ENCODE assay signal across 22 mouse cellular contexts in genomic region chr1:61685921-61686320, GRCm38 (mm10). TPM values are rescaled to one million over a fixed set of nuclear protein-coding genes. Genes with fewer than 3 reads are reported as not detected.
DNase-seq lines count a peak whose midpoint lies in the region; ATAC-seq lines count a peak whose summit lies in the region.
"Had no signal": no experiment of that assay in that cellular context is flagged by ENCODE, and none has a peak within 500 bp of the region (broad histone marks: within the 10 kb centered on the region; RNA-seq: fewer than 3 reads in every experiment).

No protein-coding gene starts in this region.

- H3K4me1 ChIP-seq in hindbrain, embryonic 11.5 days (replicated peaks; ENCODE audit: control insufficient read depth, insufficient read depth, low read length) = no peaks in the 10 kb centered on the region; the same call in 1 of the 2 replicates
- no peaks in the 10 kb centered on the region for H3K4me1 ChIP-seq in hindbrain, embryonic 16.5 days (ENCODE audit: control insufficient read depth, insufficient read depth, low read depth, low read length)
- H3K4me1 ChIP-seq: embryonic facial prominence, embryonic 15.5 days had no signal

- 41% methylated on average over 1 of the region's 1 CpGs for WGBS in hindbrain, embryonic 11.5 days
- 64% methylated on average over 1 of the region's 1 CpGs for WGBS in hindbrain, embryonic 16.5 days

- 0 out of 2 replicates have a peak, but pooled peaks have one; percentile 57 for ATAC-seq in hindbrain, embryonic 11.5 days (ENCODE audit: low FRiP score)
- no peak for ATAC-seq in hindbrain, embryonic 16.5 days
- ATAC-seq: inflammation-experienced regulatory T-cells, adult 6 months had no signal

- DNase-seq in hindbrain, embryonic 11.5 days (ENCODE audit: low spot score) = peak; percentile 18
- peak; percentile 65 for DNase-seq in embryo, embryonic 10 days (ENCODE audit: low spot score)
- peak; percentile 58 for DNase-seq in mesoderm, embryonic 11.5 days (ENCODE audit: low read depth, low spot score)
- DNase-seq in spleen, adult 12 weeks (ENCODE audit: low spot score) = no peak
- DNase-seq in thymus, postnatal 36 days = no peak
- no peak for DNase-seq in urinary bladder, postnatal 14 days (ENCODE audit: low spot score)
- DNase-seq: adrenal gland, postnatal 10 days; cerebellum, adult 11 months; cerebellum, adult 8-10 months; cerebellum, postnatal 14 days; gastrocnemius, postnatal 10 days; heart, adult 18-20 months; heart, postnatal 10 days; heart, postnatal 4 days had no signal

- H3K4me2 ChIP-seq in hindbrain, embryonic 11.5 days (replicated peaks; ENCODE audit: low read depth, low read length) = no peak overlapping the region
- H3K4me2 ChIP-seq in hindbrain, embryonic 16.5 days (ENCODE audit: low read length) = no peak overlapping the region
- H3K4me2 ChIP-seq: embryonic facial prominence, embryonic 15.5 days; hindbrain, embryonic 14.5 days had no signal

- H3K4me3 ChIP-seq in hindbrain, embryonic 11.5 days (ENCODE audit: low read depth, low read length) = no peak overlapping the region
- H3K4me3 ChIP-seq in hindbrain, embryonic 16.5 days (ENCODE audit: low read length) = no peak overlapping the region
- H3K4me3 ChIP-seq: embryonic facial prominence, embryonic 15.5 days; erythroblast, embryonic 14.5 days; forebrain, embryonic 10.5 days; heart, embryonic 10.5 days had no signal

- no peaks in the 10 kb centered on the region for H3K27me3 ChIP-seq in hindbrain, embryonic 11.5 days (ENCODE audit: control insufficient read depth, insufficient read depth, low read length)
- H3K27me3 ChIP-seq in hindbrain, embryonic 16.5 days (replicated peaks; ENCODE audit: control insufficient read depth, insufficient read depth, low read length) = no peaks in the 10 kb centered on the region
- H3K27me3 ChIP-seq: CH12.LX; embryonic facial prominence, embryonic 15.5 days had no signal

- H3K9me3 ChIP-seq in hindbrain, embryonic 11.5 days (ENCODE audit: control insufficient read depth, low read length) = no peaks in the 10 kb centered on the region
- H3K9me3 ChIP-seq in hindbrain, embryonic 16.5 days (ENCODE audit: control insufficient read depth, low read length) = no peaks in the 10 kb centered on the region
- H3K9me3 ChIP-seq: embryonic facial prominence, embryonic 15.5 days; forebrain, embryonic 10.5 days; heart, embryonic 10.5 days had no signal

- no peak overlapping the region for H3K9ac ChIP-seq in hindbrain, embryonic 11.5 days (ENCODE audit: low read depth, low read length)
- no peak overlapping the region for H3K9ac ChIP-seq in hindbrain, embryonic 16.5 days (ENCODE audit: low read depth, low read length)
- H3K9ac ChIP-seq: embryonic facial prominence, embryonic 15.5 days; hindbrain, embryonic 14.5 days had no signal

- H3K36me3 ChIP-seq in hindbrain, embryonic 11.5 days (ENCODE audit: control insufficient read depth, insufficient read depth, low read length) = no peaks in the 10 kb centered on the region
- no peaks in the 10 kb centered on the region for H3K36me3 ChIP-seq in hindbrain, embryonic 16.5 days (ENCODE audit: control insufficient read depth, insufficient read depth, low read length)
- H3K36me3 ChIP-seq: embryonic facial prominence, embryonic 15.5 days; forebrain, embryonic 10.5 days; heart, embryonic 10.5 days had no signal

- no peak overlapping the region for H3K27ac ChIP-seq in hindbrain, embryonic 11.5 days (ENCODE audit: low read depth, low read length)
- no peak overlapping the region for H3K27ac ChIP-seq in hindbrain, embryonic 16.5 days (ENCODE audit: low read depth, low read length)
- H3K27ac ChIP-seq: embryonic facial prominence, embryonic 15.5 days; forebrain, embryonic 10.5 days; heart, embryonic 10.5 days; hindbrain, embryonic 14.5 days had no signal

RNA-seq across cellular contexts. Expression of gene Pard3b, which starts 47.3 kb away (rescaled TPM):
- polyA plus RNA-seq in hindbrain, embryonic 11.5 days (2014; fragmentation: Nextera tagmentation; extraction: Ambion mirVana) = 11.5 and 16.8 TPM in 2 replicates
- 7.3 and 8.9 TPM in 2 replicates for polyA plus RNA-seq in hindbrain, embryonic 16.5 days (2015; fragmentation: Nextera tagmentation; extraction: Ambion mirVana)
- polyA plus RNA-seq: erythroblast, embryonic 14.5 days had no signal

Comparison
In these comparisons a context has a peak if more than half of its experiments do, and no peak if none do; other contexts are left out.
1. DNase-seq: peak in hindbrain, embryonic 11.5 days (single experiment), embryo, embryonic 10 days (single experiment) and mesoderm, embryonic 11.5 days (single experiment); none in spleen, adult 12 weeks (single experiment), thymus, postnatal 36 days (0 of 2) and urinary bladder, postnatal 14 days (single experiment).